Mouse (Mus musculus) intestine, embryonic 14.5 days (tissue): ENCODE measurements around the gene Itga6. TPM values are rescaled to one million over a fixed set of nuclear protein-coding genes. Genes with fewer than 3 reads are reported as not detected.

Source experiments
- ATAC-seq: fragments of 200-750 bp; cut with Nextera tagmentation; replicated peaks from 2 replicates; pipeline ENCODE4 v1.8.0; 2017; ENCODE audit warnings: low read depth, moderate number of reproducible peaks, moderate TSS enrichment, moderate library complexity; ENCODE audit not compliant: low FRiP score, low TSS enrichment
- DNase-seq: peaks from one replicate; pipeline ENCODE4 v3.0.0-alpha.2; 2018; ENCODE audit warnings: low spot score
- H3K27ac ChIP-seq: fragments of 300-500 bp; sonication (generic); 2 replicates; pipeline ENCODE4 v1.5.1; 2014; ENCODE audit warnings: low read depth, mild to moderate bottlenecking, control low read depth
- H3K27me3 ChIP-seq: fragments of 300-500 bp; sonication (generic); replicated peaks from 2 replicates; pipeline ENCODE4 v1.6.1; 2014; ENCODE audit warnings: low read length, control low read depth; ENCODE audit not compliant: control insufficient read depth, insufficient read depth
- H3K36me3 ChIP-seq: fragments of 300-500 bp; sonication (generic); 2 replicates; pipeline ENCODE4 v1.6.1; 2014; ENCODE audit warnings: low read length, control low read depth; ENCODE audit not compliant: control insufficient read depth, insufficient read depth
- H3K4me1 ChIP-seq: fragments of 300-500 bp; sonication (generic); replicated peaks from 2 replicates; pipeline ENCODE4 v1.6.1; 2014; ENCODE audit warnings: low read length, control low read depth, mixed read lengths; ENCODE audit not compliant: control insufficient read depth, insufficient read depth
- H3K4me2 ChIP-seq: fragments of 300-500 bp; sonication (generic); 2 replicates; pipeline ENCODE4 v1.6.1; 2014; ENCODE audit warnings: low read length
- H3K4me3 ChIP-seq: fragments of 300-500 bp; sonication (generic); 2 replicates; pipeline ENCODE4 v1.5.1; 2014; ENCODE audit warnings: low read depth, low read length, control low read depth, mixed read lengths
- H3K9ac ChIP-seq: fragments of 300-500 bp; sonication (generic); 2 replicates; pipeline ENCODE4 v1.6.1; 2014; ENCODE audit warnings: mild to moderate bottlenecking, low read length
- H3K9me3 ChIP-seq: fragments of 300-500 bp; sonication (generic); 2 replicates; pipeline ENCODE4 v1.6.1; 2016; ENCODE audit warnings: low read length, control low read depth; ENCODE audit not compliant: control insufficient read depth
- WGBS: fragments of 180-500 bp; shearing (Covaris S2); extraction: QIAGEN DNeasy Blood & Tissue Kit; methylation state at CpG from one replicate; pipeline ENCODE4 v1.1.7; 2014; 5-methylcytosine and 5-hydroxymethylcytosine counted together
- polyA plus RNA-seq: library from polyadenylated mRNA; unstranded; fragments of >200 nt; fragmentation: Nextera tagmentation; extraction: Ambion mirVana; gene quantifications from 2 replicates; pipeline ENCODE4 v1.2.1, GENCODE M21; 2014

Itga6 gene
- polyA plus RNA-seq, 1 experiment from 2014 or later: 62.1 TPM

GRCm38 (mm10) chr2:71764525-71764924, 19.1 kb downstream of the Itga6 start:
- Histone ChIP-seq H3K4me1 (no peaks in the 10 kb centered on the region), H3K9me3 (no peaks in the 10 kb centered on the region), H3K36me3 (no peaks in the 10 kb centered on the region), H3K4me2 (no peak overlapping the region), H3K27me3 (no peaks in the 10 kb centered on the region), H3K27ac (no peak overlapping the region), H3K9ac (no peak overlapping the region), H3K4me3 (no peak overlapping the region)
- 63% methylated on average over 5 of the region's 5 CpGs for WGBS
- ATAC-seq (no peak), DNase-seq (no peak)

DNA sequence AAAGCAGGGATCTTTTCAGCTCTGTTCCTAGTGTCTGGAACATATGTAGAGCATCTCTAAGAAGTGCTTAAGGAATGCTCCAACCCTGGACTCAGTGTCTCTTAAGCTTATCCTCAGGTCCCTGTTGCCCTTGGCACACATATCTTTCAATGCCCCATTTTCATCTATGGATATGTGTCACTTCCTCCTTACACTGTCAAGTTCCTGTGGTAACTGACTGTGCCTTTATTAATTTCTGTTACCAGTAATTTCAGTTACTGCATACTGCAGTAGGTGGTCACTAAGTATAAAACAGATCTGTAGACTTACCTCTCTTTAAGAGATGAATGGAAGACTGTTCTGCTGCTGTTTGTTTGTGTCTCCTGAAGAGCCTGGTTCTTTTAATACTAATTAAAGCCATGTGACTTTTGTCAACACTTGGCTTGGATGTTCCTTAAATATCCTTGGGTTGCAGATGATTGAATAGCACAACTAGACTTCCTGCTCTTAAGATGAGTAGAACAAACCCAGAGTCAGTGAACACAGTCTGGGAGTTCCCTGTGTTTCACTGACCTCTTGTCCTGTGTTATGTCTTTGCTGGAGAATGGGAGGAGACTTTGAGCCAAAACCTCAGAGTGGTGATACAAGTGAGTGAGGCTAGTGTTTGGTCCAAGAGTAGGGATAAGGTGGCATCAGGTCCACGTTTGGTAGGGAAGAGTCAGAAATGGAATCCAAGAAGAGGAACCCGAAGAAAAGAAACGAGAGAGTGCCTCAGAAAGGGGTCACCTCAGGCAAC, 19.7 kb downstream of the Itga6 start:
- Histone ChIP-seq H3K4me1 (no peaks in the 10 kb centered on the region), H3K4me2 (no peak overlapping the region), H3K4me3 (no peak overlapping the region), H3K27me3 (no peaks in the 10 kb centered on the region), H3K9me3 (no peaks in the 10 kb centered on the region), H3K27ac (no peak overlapping the region), H3K36me3 (no peaks in the 10 kb centered on the region), H3K9ac (no peak overlapping the region)
- DNase-seq: no peak
- 78% methylated on average over 3 of the region's 3 CpGs for WGBS
- no peak for ATAC-seq

DNA sequence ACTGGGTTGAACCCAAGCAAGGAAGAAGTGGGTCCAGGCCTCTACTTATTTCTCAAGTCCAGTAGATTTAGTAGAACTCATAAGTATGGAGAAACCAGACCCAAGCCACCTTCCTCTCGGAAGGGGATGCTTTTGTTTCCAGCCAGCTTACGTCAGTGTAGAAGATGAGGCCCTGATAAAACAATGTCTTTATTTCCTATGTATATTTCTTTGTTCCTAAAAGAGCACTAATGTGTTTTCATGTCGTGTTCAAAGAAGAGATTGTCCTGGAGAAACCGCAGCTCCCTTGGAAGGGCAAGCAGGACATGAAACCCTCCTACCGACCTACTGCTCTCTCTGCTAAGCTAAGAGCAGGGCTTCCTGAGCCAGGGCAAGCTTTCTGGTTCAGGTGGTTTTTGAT, 20.6 kb downstream of the Itga6 start:
- Histone ChIP-seq H3K36me3 (no peaks in the 10 kb centered on the region), H3K27me3 (no peaks in the 10 kb centered on the region), H3K9me3 (no peaks in the 10 kb centered on the region), H3K4me2 (no peak overlapping the region), H3K4me1 (no peaks in the 10 kb centered on the region), H3K4me3 (no peak overlapping the region), H3K27ac (no peak overlapping the region), H3K9ac (no peak overlapping the region)
- DNase-seq: no peak
- ATAC-seq: no peak
- WGBS: 80% methylated on average over 5 of the region's 5 CpGs

- Histone ChIP-seq H3K4me1 (no peaks in the 10 kb centered on the region), H3K27me3 (no peaks in the 10 kb centered on the region), H3K4me2 (no peak overlapping the region), H3K27ac (no peak overlapping the region), H3K9ac (no peak overlapping the region), H3K9me3 (no peaks in the 10 kb centered on the region), H3K4me3 (no peak overlapping the region), H3K36me3 (no peaks in the 10 kb centered on the region)
- DNase-seq: no peak
- no peak for ATAC-seq
- WGBS: 91% methylated on average over 6 of the region's 6 CpGs
Measured at GRCm38 (mm10) chr2:71767019-71767610, 21.7 kb downstream of the Itga6 start.

DNA sequence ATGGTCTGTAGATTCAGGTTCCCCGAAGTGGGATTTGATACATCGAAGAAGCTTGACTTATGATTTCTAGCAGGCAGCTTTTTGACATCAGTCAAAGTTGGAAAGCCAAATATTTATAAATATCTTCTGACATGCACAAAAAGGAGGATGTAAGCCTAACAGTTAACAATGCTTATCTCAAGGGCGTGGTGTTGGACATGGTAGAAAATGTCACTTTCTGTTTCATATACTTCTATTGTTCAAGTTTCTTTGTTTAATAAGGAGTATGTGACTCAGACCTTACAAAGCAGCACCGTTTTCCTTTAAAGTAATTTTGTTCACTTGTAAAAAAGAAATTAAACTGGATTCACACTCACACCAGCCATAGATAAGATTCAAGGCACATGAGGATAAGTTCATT, 26.3 kb downstream of the Itga6 start:
- Histone ChIP-seq H3K9me3 (no peaks in the 10 kb centered on the region), H3K4me3 (no peak overlapping the region), H3K4me2 (no peak overlapping the region), H3K4me1 (no peaks in the 10 kb centered on the region), H3K27ac (no peak overlapping the region), H3K27me3 (no peaks in the 10 kb centered on the region), H3K9ac (no peak overlapping the region), H3K36me3 (no peaks in the 10 kb centered on the region)
- 74% methylated on average over 4 of the region's 4 CpGs for WGBS
- ATAC-seq: no peak
- no peak for DNase-seq

GRCm38 (mm10) chr2:71773714-71774113, 28.3 kb downstream of the Itga6 start:
- ATAC-seq (no peak), DNase-seq (no peak)
- Histone ChIP-seq H3K27me3 (no peaks in the 10 kb centered on the region), H3K9ac (no peak overlapping the region), H3K27ac (no peak overlapping the region), H3K4me2 (no peak overlapping the region), H3K36me3 (no peaks in the 10 kb centered on the region), H3K4me1 (no peaks in the 10 kb centered on the region), H3K4me3 (no peak overlapping the region), H3K9me3 (no peaks in the 10 kb centered on the region)
- 90% methylated on average over 5 of the region's 5 CpGs for WGBS

DNA sequence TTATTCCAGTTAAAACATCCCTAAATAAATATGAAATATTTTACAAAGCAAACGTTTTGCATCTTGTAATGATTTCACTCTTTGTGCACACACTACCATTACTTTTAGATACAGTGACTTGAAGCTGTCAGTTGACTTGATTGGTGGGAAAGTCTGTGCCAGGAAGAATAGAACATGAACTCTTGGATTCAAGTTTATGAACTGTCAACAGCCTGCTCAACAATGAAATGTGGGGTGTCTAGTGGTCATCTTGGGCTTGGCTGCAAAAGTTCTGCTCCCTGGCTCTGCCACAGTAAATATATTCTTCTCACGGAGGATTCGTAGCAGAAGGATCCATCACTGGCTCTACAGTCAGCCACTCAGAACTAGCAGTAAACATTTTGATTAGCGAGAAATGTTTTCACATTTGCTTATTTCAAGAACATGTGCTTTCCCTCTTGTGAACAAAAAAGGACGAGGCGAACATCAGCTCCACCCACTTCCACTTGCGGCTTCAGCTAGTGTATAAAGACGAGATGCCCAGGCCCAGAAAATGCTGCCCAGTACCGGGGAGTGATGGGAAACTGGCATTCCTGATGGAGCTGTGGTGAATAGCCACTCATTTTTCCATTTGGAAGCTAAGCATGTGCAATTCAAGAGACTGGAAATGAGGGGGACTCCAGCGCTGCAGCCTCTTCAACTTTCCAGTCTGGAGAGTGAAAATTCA, 29.0 kb downstream of the Itga6 start:
- H3K4me2 ChIP-seq: no peak overlapping the region
- H3K9me3 ChIP-seq: no peaks in the 10 kb centered on the region
- H3K27ac ChIP-seq: no peak overlapping the region; the same call in 1 of the 2 replicates
- H3K36me3 ChIP-seq: no peaks in the 10 kb centered on the region
- no peak overlapping the region for H3K9ac ChIP-seq
- DNase-seq (no peak), ATAC-seq (no peak)
- WGBS: 58% methylated on average over 10 of the region's 10 CpGs
- H3K27me3 ChIP-seq: no peaks in the 10 kb centered on the region
- H3K4me1 ChIP-seq: no peaks in the 10 kb centered on the region
- no peak overlapping the region for H3K4me3 ChIP-seq

DNA sequence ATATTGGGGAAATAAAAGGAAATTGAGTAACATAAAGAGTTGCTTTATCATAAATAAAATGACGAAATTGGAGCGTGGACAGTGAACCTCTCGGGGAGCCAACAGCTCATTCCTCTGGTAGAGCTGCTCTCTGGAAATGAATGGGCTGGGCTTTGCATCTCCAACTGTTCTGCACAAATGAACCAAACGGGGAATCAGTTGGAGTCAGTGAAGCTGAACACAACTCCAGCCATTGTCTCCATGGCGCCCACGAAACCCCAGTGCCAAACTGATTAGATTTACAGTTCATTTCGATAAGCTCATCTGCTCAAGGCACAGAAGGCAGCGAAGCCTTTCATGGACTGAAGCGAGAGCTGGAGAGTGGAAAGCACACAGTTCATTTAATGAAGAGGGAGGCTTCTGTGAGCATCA, 29.8 kb downstream of the Itga6 start:
- Histone ChIP-seq H3K4me2 (no peak overlapping the region), H3K36me3 (no peaks in the 10 kb centered on the region), H3K9me3 (no peaks in the 10 kb centered on the region), H3K4me3 (no peak overlapping the region), H3K9ac (no peak overlapping the region), H3K27me3 (no peaks in the 10 kb centered on the region), H3K27ac (no peak overlapping the region), H3K4me1 (no peaks in the 10 kb centered on the region)
- no peak for ATAC-seq
- DNase-seq: no peak
- WGBS: 72% methylated on average over 9 of the region's 9 CpGs
